Mouse (Mus musculus) urinary bladder, postnatal 36 days (tissue): ENCODE data around the gene Plekhg3.

Experiments used
- DNase-seq, 2 experiments: peaks; one replicate each; pipeline ENCODE4 v3.0.0; 2022; ENCODE audit warnings: low spot score in 2 of 2, mixed read lengths in 1 of 2

Gene Plekhg3

DNA sequence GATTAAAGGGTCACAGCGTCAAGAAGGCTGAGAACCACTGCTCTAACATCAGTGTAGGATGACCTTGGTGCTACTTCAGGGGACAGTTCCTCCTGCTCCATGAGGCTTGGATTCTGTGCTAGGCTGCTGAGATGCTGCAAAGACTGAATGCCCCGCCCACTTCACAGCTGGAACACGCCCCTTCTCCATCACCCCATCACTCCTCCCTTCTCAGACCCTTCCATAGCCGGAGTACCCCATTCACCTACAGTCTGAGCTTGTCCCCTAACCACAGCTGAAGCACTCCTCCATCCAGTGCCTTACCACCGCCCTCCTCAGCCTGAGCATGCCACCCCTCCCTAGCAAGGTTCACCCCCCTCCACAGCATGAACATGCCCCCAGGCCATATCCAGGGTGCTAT lies 89.2 kb downstream of the Plekhg3 start:
- no peak for DNase-seq

DNA sequence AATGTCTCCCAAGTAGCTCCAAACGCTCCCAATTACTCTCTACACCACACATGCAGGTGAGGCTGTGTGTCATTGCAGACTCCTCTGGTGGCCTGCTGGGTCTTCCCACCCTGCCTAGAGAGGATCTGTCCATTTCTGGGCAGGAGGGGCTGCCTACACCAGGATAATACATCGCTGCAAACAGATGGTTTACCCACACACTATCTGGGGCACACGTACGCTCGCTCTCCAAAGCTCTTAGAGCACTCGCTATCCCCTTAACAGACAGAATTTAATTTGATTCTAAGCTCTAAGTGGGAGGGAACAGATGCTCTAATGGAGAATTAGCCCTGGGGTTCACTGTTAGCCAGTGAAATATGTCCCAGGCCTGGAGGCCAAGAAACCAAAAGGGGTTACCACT lies 92.7 kb downstream of the Plekhg3 start:
- no peak for DNase-seq
